Comparison of ENCODE assay signal across 8 mouse cellular contexts in genomic region chrX:109013283-109013682, GRCm38 (mm10). TPM values are rescaled to one million over a fixed set of nuclear protein-coding genes. Genes with fewer than 3 reads are reported as not detected.
DNase-seq lines count a peak whose midpoint lies in the region; ATAC-seq and TF ChIP-seq lines count a peak whose summit lies in the region.

TSS of gene Hmgn5 (minus strand) at chrX:109013404.

- no peak for TF ChIP-seq CTCF in kidney, postnatal 0 days (IDR thresholded peaks at IDR 0.05; ENCODE audit: low read depth)

- H3K4me1 ChIP-seq in heart, embryonic 11.5 days (ENCODE audit: control insufficient read depth, insufficient read depth, low read length), result no peaks in the 10 kb centered on the region
- H3K4me1 ChIP-seq in kidney, postnatal 0 days (replicated peaks; ENCODE audit: insufficient read depth, low read length), result no peaks in the 10 kb centered on the region
- no peaks in the 10 kb centered on the region for H3K4me1 ChIP-seq in liver, embryonic 11.5 days (replicated peaks; ENCODE audit: control insufficient read depth, insufficient read depth, low read length)
- H3K4me1 ChIP-seq in stomach, embryonic 14.5 days (ENCODE audit: control insufficient read depth, insufficient read depth, low read length), result no peaks in the 10 kb centered on the region

- peak; percentile 98 for ATAC-seq in erythroblast, adult 5-6 weeks (replicated peaks; ENCODE audit: low FRiP score, poor library complexity, severe bottlenecking)
- peak; percentile 98 for ATAC-seq in heart, embryonic 11.5 days (replicated peaks; ENCODE audit: insufficient number of reproducible peaks, low FRiP score, low TSS enrichment)
- ATAC-seq in kidney, postnatal 0 days (replicated peaks; ENCODE audit: low FRiP score, low read depth), result peak; percentile 98
- peak; percentile 96 for ATAC-seq in liver, embryonic 11.5 days (replicated peaks; ENCODE audit: low FRiP score)
- ATAC-seq in stomach, embryonic 14.5 days (ENCODE audit: insufficient number of reproducible peaks, insufficient read depth, low FRiP score, low read depth), result peak; percentile 99

- peak within 1 kb of the TSS; percentile 49 for H3K4me3 ChIP-seq in heart, embryonic 11.5 days (ENCODE audit: low read depth, low read length)
- peak within 1 kb of the TSS; percentile 45 for H3K4me3 ChIP-seq in kidney, postnatal 0 days (replicated peaks; ENCODE audit: low read depth, low read length)
- H3K4me3 ChIP-seq in liver, embryonic 11.5 days (ENCODE audit: low read depth, low read length), result peak within 1 kb of the TSS; percentile 56
- peak within 1 kb of the TSS; percentile 42 for H3K4me3 ChIP-seq in stomach, embryonic 14.5 days (ENCODE audit: low read depth, low read length)

- peak; percentile 88 to 90 for DNase-seq in B cell, adult 2 months
- DNase-seq in brain, adult 2 months (ENCODE audit: low read depth, low spot score), result peak; percentile 95
- DNase-seq in kidney, postnatal 0 days (ENCODE audit: low spot score), result peak; percentile 91
- peak; percentile 77 for DNase-seq in liver, embryonic 11.5 days (ENCODE audit: low spot score)
- peak; percentile 93 for DNase-seq in naive thymus-derived CD4-positive, alpha-beta T cell, adult 2 months (ENCODE audit: low read depth)

- H3K4me2 ChIP-seq in heart, embryonic 11.5 days, result peak within 1 kb of the TSS; percentile 61
- peak within 1 kb of the TSS; percentile 64 for H3K4me2 ChIP-seq in kidney, postnatal 0 days (ENCODE audit: low read length)
- peak within 1 kb of the TSS; percentile 61 for H3K4me2 ChIP-seq in liver, embryonic 11.5 days
- peak within 1 kb of the TSS; percentile 37 for H3K4me2 ChIP-seq in stomach, embryonic 14.5 days (replicated peaks; ENCODE audit: low read depth, low read length)

- H3K36me3 ChIP-seq in heart, embryonic 11.5 days (ENCODE audit: control insufficient read depth, insufficient read depth, low read length), result no peaks in the 10 kb centered on the region
- H3K36me3 ChIP-seq in kidney, postnatal 0 days (ENCODE audit: insufficient read depth, low read length), result no peaks in the 10 kb centered on the region
- no peaks in the 10 kb centered on the region for H3K36me3 ChIP-seq in liver, embryonic 11.5 days (ENCODE audit: control insufficient read depth, insufficient read depth, low read length)
- H3K36me3 ChIP-seq in stomach, embryonic 14.5 days (ENCODE audit: control insufficient read depth, insufficient read depth, low read length), result no peaks in the 10 kb centered on the region

- H3K9ac ChIP-seq in heart, embryonic 11.5 days (ENCODE audit: low read depth, low read length), result peak within 1 kb of the TSS; percentile 70
- peak within 1 kb of the TSS; percentile 59 for H3K9ac ChIP-seq in kidney, postnatal 0 days (ENCODE audit: low read depth, low read length)
- H3K9ac ChIP-seq in liver, embryonic 11.5 days (ENCODE audit: low read depth, low read length), result peak within 1 kb of the TSS; percentile 53
- H3K9ac ChIP-seq in stomach, embryonic 14.5 days (replicated peaks; ENCODE audit: low read depth, low read length), result peak within 1 kb of the TSS; percentile 25; the same call in 1 of the 2 replicates

- peak within 1 kb of the TSS; percentile 77 for H3K27ac ChIP-seq in heart, embryonic 11.5 days (ENCODE audit: low read depth, low read length)
- H3K27ac ChIP-seq in kidney, postnatal 0 days, result peak within 1 kb of the TSS; percentile 78
- peak within 1 kb of the TSS; percentile 64 for H3K27ac ChIP-seq in liver, embryonic 11.5 days (ENCODE audit: low read depth, low read length)
- peak within 1 kb of the TSS; percentile 84 for H3K27ac ChIP-seq in stomach, embryonic 14.5 days (ENCODE audit: low read length)

- H3K9me3 ChIP-seq in heart, embryonic 11.5 days (replicated peaks; ENCODE audit: control insufficient read depth, low read length), result no peaks in the 10 kb centered on the region
- no peaks in the 10 kb centered on the region for H3K9me3 ChIP-seq in kidney, postnatal 0 days (replicated peaks; ENCODE audit: low read length)
- H3K9me3 ChIP-seq in liver, embryonic 11.5 days (ENCODE audit: control insufficient read depth, low read length), result no peaks in the 10 kb centered on the region
- H3K9me3 ChIP-seq in stomach, embryonic 14.5 days (ENCODE audit: control insufficient read depth, low read depth, low read length), result no peaks in the 10 kb centered on the region

- no peaks in the 10 kb centered on the region for H3K27me3 ChIP-seq in heart, embryonic 11.5 days (ENCODE audit: control insufficient read depth, insufficient read depth, low read length)
- no peaks in the 10 kb centered on the region for H3K27me3 ChIP-seq in kidney, postnatal 0 days (ENCODE audit: insufficient read depth, low read length)
- H3K27me3 ChIP-seq in liver, embryonic 11.5 days (replicated peaks; ENCODE audit: control insufficient read depth, insufficient read depth, low read length), result no peaks in the 10 kb centered on the region
- H3K27me3 ChIP-seq in stomach, embryonic 14.5 days (ENCODE audit: control insufficient read depth, insufficient read depth, low read length), result no peaks in the 10 kb centered on the region

- 15% methylated on average over 25 of the region's 25 CpGs for WGBS in heart, embryonic 11.5 days (ENCODE audit: insufficient replicate concordance)
- WGBS in kidney, postnatal 0 days, result 41% methylated on average over 25 of the region's 25 CpGs
- WGBS in liver, embryonic 11.5 days, result 18% methylated on average over 25 of the region's 25 CpGs
- WGBS in stomach, embryonic 14.5 days, result 17% methylated on average over 25 of the region's 25 CpGs

RNA-seq across cellular contexts. Expression of gene Hmgn5, which starts in this region (rescaled TPM):
- total RNA-seq in erythroblast, adult 5-6 weeks (2015; ENCODE audit: low replicate concordance), result 25.9 and 43.0 TPM in 2 replicates
- total RNA-seq in erythroblast, adult 5-6 weeks (2017; ENCODE audit: low replicate concordance), result 8.9 and 19.4 TPM in 2 replicates
- 18.8 and 21.6 TPM in 2 replicates for polyA plus RNA-seq in heart, embryonic 11.5 days (2014; fragmentation: Nextera tagmentation; extraction: Ambion mirVana)
- 21.9 and 23.0 TPM in 2 replicates for polyA plus RNA-seq in kidney, postnatal 0 days (2015; fragmentation: Nextera tagmentation; extraction: Ambion mirVana)
- polyA plus RNA-seq in liver, embryonic 11.5 days (2014; fragmentation: Nextera tagmentation; extraction: Ambion mirVana), result 23.8 and 29.4 TPM in 2 replicates
- 32.1 and 34.0 TPM in 2 replicates for polyA plus RNA-seq in stomach, embryonic 14.5 days (2014; fragmentation: Nextera tagmentation; extraction: Ambion mirVana)

Comparison
In these comparisons a context has a peak if more than half of its experiments do, and no peak if none do; other contexts are left out.
1. Peak in every context shown above with its lines: DNase-seq, ATAC-seq, H3K4me3 ChIP-seq and H3K27ac ChIP-seq.